ENCODE assay signal across 9 mouse cellular contexts in the genomic region with DNA sequence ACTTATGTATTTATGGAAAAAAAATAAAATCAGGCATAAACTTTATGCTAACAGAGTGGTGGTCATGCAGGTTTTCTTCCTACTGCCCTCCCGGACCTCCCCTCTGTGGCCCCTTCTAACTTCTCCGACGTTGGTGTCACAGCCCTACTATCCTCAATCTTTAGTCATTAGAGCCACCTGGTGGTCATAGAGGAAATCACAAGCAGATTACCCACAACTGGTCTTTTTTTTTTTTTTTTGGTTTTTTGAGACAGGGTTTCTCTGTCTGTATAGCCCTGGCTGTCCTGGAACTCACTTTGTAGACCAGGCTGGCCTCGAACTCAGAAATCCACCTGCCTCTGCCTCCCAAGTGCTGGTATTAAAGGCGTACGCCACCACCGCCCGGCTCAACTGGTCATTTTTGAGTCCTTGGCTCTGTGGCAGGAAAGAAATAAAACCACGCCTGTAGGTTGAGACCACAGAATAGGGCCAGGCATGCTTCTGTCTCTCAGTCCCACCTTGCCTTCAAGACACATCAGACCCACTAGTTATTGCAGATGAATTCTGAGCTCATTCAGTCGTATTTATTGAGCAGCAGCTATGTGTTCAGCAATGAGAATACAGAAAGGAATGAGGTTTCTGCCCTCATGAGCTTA. TPM values are rescaled to one million over a fixed set of nuclear protein-coding genes. Genes with fewer than 3 reads are reported as not detected.
DNase-seq lines count a peak whose midpoint lies in the region; ATAC-seq lines count a peak whose summit lies in the region.
"Had no signal": no experiment of that assay in that cellular context is flagged by ENCODE, and none has a peak within 500 bp of the region (broad histone marks: within the 10 kb centered on the region; RNA-seq: fewer than 3 reads in every experiment).

No protein-coding gene starts in this region.

- no peaks in the 10 kb centered on the region for H3K36me3 ChIP-seq in lung, embryonic 16.5 days (ENCODE audit: control insufficient read depth, insufficient read depth, low read length)

- 47% methylated on average over 10 of the region's 10 CpGs for WGBS in lung, embryonic 16.5 days

- 0 out of 2 replicates have a peak overlapping the region, but pooled peaks have one; percentile 8 for H3K4me2 ChIP-seq in lung, embryonic 16.5 days (ENCODE audit: low read depth, low read length)

- ATAC-seq in cerebellum, adult (ENCODE audit: insufficient number of reproducible peaks, low FRiP score, low TSS enrichment), result no peak
- peak; percentile 27; the same call in 1 of the 2 replicates for ATAC-seq in lung, embryonic 16.5 days (ENCODE audit: low read depth)

- peak; percentile 65 for DNase-seq in cerebellum, adult 11 months
- peak; percentile 78 to 83 for DNase-seq in B cell, adult 2 months
- peak; percentile 76 for DNase-seq in cerebellum, adult 8-10 months
- peak; percentile 57 for DNase-seq in gastrocnemius, postnatal 10 days
- peak; percentile 85 for DNase-seq in kidney, postnatal 14 days
- peak; percentile 56 for DNase-seq in spleen, adult 12 weeks (ENCODE audit: low spot score)

- peaks cover 11% of the 10 kb centered on the region; the same call in 1 of the 2 replicates for H3K4me1 ChIP-seq in lung, embryonic 16.5 days (replicated peaks; ENCODE audit: control insufficient read depth, insufficient read depth, low read length)

- H3K27me3 ChIP-seq in lung, embryonic 16.5 days (ENCODE audit: control insufficient read depth, insufficient read depth, low read depth, low read length), result no peaks in the 10 kb centered on the region

- H3K9me3 ChIP-seq in lung, embryonic 16.5 days (ENCODE audit: control insufficient read depth, low read length), result no peaks in the 10 kb centered on the region
- H3K9me3 ChIP-seq: G1E had no signal

- H3K4me3 ChIP-seq in lung, embryonic 16.5 days (ENCODE audit: low read length), result no peak overlapping the region

- H3K9ac ChIP-seq in lung, embryonic 16.5 days (ENCODE audit: low read length), result no peak overlapping the region

- H3K27ac ChIP-seq in lung, embryonic 16.5 days (ENCODE audit: low read length), result no peak overlapping the region

RNA-seq across cellular contexts. Expression of a gene that starts 4.8 kb away (rescaled TPM):
- 10 to 100 TPM; 83.8 to 94.5 TPM for total RNA-seq in gastrocnemius, postnatal 10 days (2021)
- 158 and 165 TPM in 2 replicates for polyA plus RNA-seq in lung, embryonic 16.5 days (2015; fragmentation: Nextera tagmentation; extraction: Ambion mirVana)

RNA-seq across cellular contexts. Expression of a gene that starts 4.9 kb away (rescaled TPM):
- 10 to 100 TPM; 18.8 to 22.3 TPM for total RNA-seq in gastrocnemius, postnatal 10 days (2021)
- 32.3 and 32.6 TPM in 2 replicates for polyA plus RNA-seq in lung, embryonic 16.5 days (2015; fragmentation: Nextera tagmentation; extraction: Ambion mirVana)

RNA-seq across cellular contexts. Expression of a gene that starts 7.5 kb away (rescaled TPM):
- 10 to 100 TPM; 14.0 to 15.7 TPM for total RNA-seq in gastrocnemius, postnatal 10 days (2021)
- 54.7 and 57.4 TPM in 2 replicates for polyA plus RNA-seq in lung, embryonic 16.5 days (2015; fragmentation: Nextera tagmentation; extraction: Ambion mirVana)

RNA-seq across cellular contexts. Expression of a gene that starts 21.3 kb away (rescaled TPM):
- total RNA-seq in gastrocnemius, postnatal 10 days (2021), result 10 to 100 TPM; 39.0 to 59.5 TPM
- 56.9 and 60.3 TPM in 2 replicates for polyA plus RNA-seq in lung, embryonic 16.5 days (2015; fragmentation: Nextera tagmentation; extraction: Ambion mirVana)

RNA-seq across cellular contexts. Expression of a gene that starts 23.0 kb away (rescaled TPM):
- total RNA-seq in gastrocnemius, postnatal 10 days (2021), result 10 to 100 TPM; 35.9 to 47.5 TPM
- polyA plus RNA-seq in lung, embryonic 16.5 days (2015; fragmentation: Nextera tagmentation; extraction: Ambion mirVana), result 25.2 and 26.0 TPM in 2 replicates
